Mouse (Mus musculus) hindbrain, embryonic 16.5 days (tissue): ENCODE measurements around the gene Gm21860. TPM values are rescaled to one million over a fixed set of nuclear protein-coding genes. Genes with fewer than 3 reads are reported as not detected.
A peak's percentile ranks its signal among the peaks of the same experiment; 100 is the strongest.
"Not testable (repeated sequence)": the region's sequence is repeated elsewhere in the genome, so short reads cannot be mapped to it uniquely, and the experiment has no call there.

ENCODE experiments used
- ATAC-seq: fragments of 200-750 bp; cut with Nextera tagmentation; 2 replicates; pipeline ENCODE4 v1.8.0; 2017; ENCODE audit warnings: moderate TSS enrichment, moderate library complexity
- H3K27ac ChIP-seq: fragments of 300-500 bp; sonication (generic); 2 replicates; pipeline ENCODE4 v1.5.1; 2014; ENCODE audit warnings: low read depth, mild to moderate bottlenecking, control low read depth, low read length, moderate library complexity
- H3K27me3 ChIP-seq: fragments of 300-500 bp; sonication (generic); replicated peaks from 2 replicates; pipeline ENCODE4 v1.6.1; 2014; ENCODE audit warnings: low read length; ENCODE audit not compliant: control insufficient read depth, insufficient read depth
- H3K36me3 ChIP-seq: fragments of 300-500 bp; sonication (generic); 2 replicates; pipeline ENCODE4 v1.6.1; 2014; ENCODE audit warnings: mild to moderate bottlenecking, low read length, moderate library complexity, mixed read lengths; ENCODE audit not compliant: control insufficient read depth, insufficient read depth
- H3K4me1 ChIP-seq: fragments of 300-500 bp; sonication (generic); 2 replicates; pipeline ENCODE4 v1.6.1; 2014; ENCODE audit warnings: low read depth, low read length; ENCODE audit not compliant: control insufficient read depth, insufficient read depth
- H3K4me2 ChIP-seq: fragments of 300-500 bp; sonication (generic); 2 replicates; pipeline ENCODE4 v1.6.1; 2014; ENCODE audit warnings: mild to moderate bottlenecking, low read length, control low read depth, moderate library complexity
- H3K4me3 ChIP-seq: fragments of 300-500 bp; sonication (generic); 2 replicates; pipeline ENCODE4 v1.5.1; 2014; ENCODE audit warnings: mild to moderate bottlenecking, low read length, control low read depth, moderate library complexity
- H3K9ac ChIP-seq: fragments of 300-500 bp; sonication (generic); 2 replicates; pipeline ENCODE4 v1.6.1; 2014; ENCODE audit warnings: low read depth, mild to moderate bottlenecking, control low read depth, low read length, moderate library complexity
- H3K9me3 ChIP-seq: fragments of 300-500 bp; sonication (generic); 2 replicates; pipeline ENCODE4 v1.6.1; 2014; ENCODE audit warnings: mild to moderate bottlenecking, low read length, moderate library complexity; ENCODE audit not compliant: control insufficient read depth
- WGBS: fragments of 180-500 bp; shearing (Covaris S2); extraction: QIAGEN DNeasy Blood & Tissue Kit; methylation state at CpG from one replicate; pipeline ENCODE4 v1.1.7; 2014; 5-methylcytosine and 5-hydroxymethylcytosine counted together
- polyA plus RNA-seq: library from polyadenylated mRNA; unstranded; fragments of >200 nt; fragmentation: Nextera tagmentation; extraction: Ambion mirVana; gene quantifications from 2 replicates; pipeline ENCODE4 v1.2.1, GENCODE M21; 2015

Gene Gm21860
- polyA plus RNA-seq, 1 experiment from 2014 or later = not detected

DNA sequence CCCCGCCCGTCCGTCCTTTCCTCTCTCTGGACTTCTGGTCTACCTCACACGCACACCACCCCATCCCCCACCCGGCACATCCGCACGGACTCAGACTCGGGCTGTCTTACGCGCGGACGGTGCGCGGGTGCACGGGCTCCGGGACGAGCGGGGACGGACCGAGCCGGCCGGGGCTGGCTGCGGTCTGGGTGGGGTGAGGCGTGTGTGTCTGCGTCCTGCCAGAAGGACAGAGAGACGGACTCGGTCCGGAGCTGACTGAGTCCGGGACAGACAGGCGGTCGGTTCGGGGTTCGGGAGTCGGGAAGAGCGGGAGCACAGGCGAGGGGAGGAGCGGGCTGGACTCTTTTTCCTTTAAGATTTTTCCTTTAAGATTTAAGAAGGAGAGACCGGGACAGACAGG is 13.6 kb downstream of the Gm21860 start:
- H3K9ac ChIP-seq, H3K4me1 ChIP-seq, H3K27me3 ChIP-seq, H3K27ac ChIP-seq, H3K4me3 ChIP-seq, H3K4me2 ChIP-seq: not testable (repeated sequence)
- ATAC-seq = peak; percentile 60
- 77% methylated on average over 38 of the region's 38 CpGs for WGBS
- H3K9me3 ChIP-seq = peaks cover 46% of the 10 kb centered on the region
- peaks cover 28% of the 10 kb centered on the region for H3K36me3 ChIP-seq

GRCm38 (mm10) chrY:90740013-90740561 is 14.5 kb downstream of the Gm21860 start:
- H3K4me3 ChIP-seq = no peak overlapping the region
- H3K9me3 ChIP-seq = peaks cover 46% of the 10 kb centered on the region
- H3K27me3 ChIP-seq = no peaks in the 10 kb centered on the region
- no peak overlapping the region for H3K4me2 ChIP-seq
- 47% methylated on average over 14 of the region's 14 CpGs for WGBS
- H3K36me3 ChIP-seq = peaks cover 28% of the 10 kb centered on the region
- H3K27ac ChIP-seq = no peak overlapping the region
- H3K4me1 ChIP-seq = no peaks in the 10 kb centered on the region
- ATAC-seq = no peak
- H3K9ac ChIP-seq = no peak overlapping the region

DNA sequence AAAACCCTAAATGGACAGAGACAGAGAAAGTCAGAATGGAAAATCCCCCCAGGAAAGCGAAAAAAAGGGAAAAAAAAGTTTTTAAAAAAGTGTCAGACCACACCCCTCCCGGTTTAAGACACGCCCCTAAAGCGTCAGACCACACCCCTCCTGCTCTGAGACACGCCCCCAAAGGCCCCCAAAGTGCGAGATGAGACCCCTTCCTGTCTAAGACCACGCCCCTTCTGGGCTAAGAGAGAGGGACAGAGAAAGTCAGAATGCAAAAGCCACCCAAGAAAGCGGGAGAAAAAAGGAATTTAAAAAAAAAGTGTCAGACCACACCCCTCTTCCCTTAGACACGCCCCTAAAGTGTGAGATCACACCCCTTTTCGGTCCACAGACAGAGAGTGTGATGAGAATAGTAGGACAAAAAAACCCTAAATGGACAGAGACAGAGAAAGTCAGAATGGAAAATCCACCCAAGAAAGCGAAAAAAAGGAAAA is 15.0 kb downstream of the Gm21860 start:
- whole genome bisulfite sequencing = 52% methylated on average over 11 of the region's 11 CpGs
- peaks cover 44% of the 10 kb centered on the region for H3K9me3 ChIP-seq
- H3K4me3 ChIP-seq, H3K9ac ChIP-seq, ATAC-seq, H3K4me2 ChIP-seq, H3K27me3 ChIP-seq, H3K27ac ChIP-seq, H3K4me1 ChIP-seq: not testable (repeated sequence)
- peaks cover 28% of the 10 kb centered on the region for H3K36me3 ChIP-seq

- H3K9me3 ChIP-seq = peaks cover 39% of the 10 kb centered on the region
Measured at GRCm38 (mm10) chrY:90738841-90739530, 15.6 kb downstream of the Gm21860 start.

GRCm38 (mm10) chrY:90738431-90738680 is 16.3 kb downstream of the Gm21860 start:
- Histone ChIP-seq H3K27me3 (no peaks in the 10 kb centered on the region), H3K4me3 (no peak overlapping the region), H3K9ac (no peak overlapping the region), H3K4me2 (no peak overlapping the region), H3K9me3 (peaks cover 39% of the 10 kb centered on the region), H3K36me3 (peaks cover 25% of the 10 kb centered on the region), H3K27ac (no peak overlapping the region), H3K4me1 (no peaks in the 10 kb centered on the region)
- no peak for ATAC-seq
- WGBS = 88% methylated on average over 1 of the region's 1 CpGs

More at GRCm38 (mm10) chrY:90738841-90739530, 15.6 kb downstream of the Gm21860 start:
- H3K27me3 ChIP-seq, H3K4me2 ChIP-seq, H3K4me1 ChIP-seq, H3K4me3 ChIP-seq, ATAC-seq, H3K27ac ChIP-seq, H3K9ac ChIP-seq: not testable (repeated sequence)
- whole genome bisulfite sequencing = 73% methylated on average over 28 of the region's 28 CpGs
- H3K36me3 ChIP-seq = peaks cover 25% of the 10 kb centered on the region

DNA sequence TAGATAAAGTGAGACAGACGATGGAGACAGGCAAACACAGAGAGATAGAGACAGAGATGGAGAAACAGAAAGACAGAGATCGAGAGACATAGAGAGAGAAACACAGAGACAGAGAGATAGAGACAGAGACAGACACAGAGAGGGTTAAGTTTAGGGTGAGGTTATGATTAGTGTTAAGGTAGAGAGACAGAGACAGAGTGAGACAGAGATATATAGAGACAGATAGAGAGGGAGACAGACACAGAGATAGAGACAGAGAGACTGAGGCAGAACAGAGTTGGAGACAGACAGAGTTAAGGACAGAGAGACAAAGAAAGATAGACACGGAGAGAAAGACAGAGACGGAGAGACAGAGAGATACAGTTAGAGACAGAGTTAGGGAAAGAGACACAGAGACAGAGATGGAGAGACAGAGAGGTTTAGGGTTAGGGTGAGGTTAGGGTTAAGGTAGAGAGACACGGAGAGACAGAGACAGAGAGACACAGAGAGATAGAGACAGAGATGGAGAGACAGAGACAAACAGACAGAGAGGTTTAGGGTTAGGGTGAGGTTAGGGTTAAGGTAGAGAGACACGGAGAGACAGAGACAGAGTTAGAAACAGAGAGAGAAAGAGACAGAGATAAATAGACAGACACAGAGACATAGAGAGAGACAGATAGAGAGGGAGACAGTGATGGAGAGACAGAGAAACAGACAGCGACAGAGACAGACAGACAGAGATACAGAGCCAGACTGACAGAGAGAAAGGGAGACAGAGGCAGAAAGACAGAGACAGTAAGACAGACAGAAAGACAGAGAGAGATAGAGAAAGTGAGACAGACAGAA is 16.8 kb downstream of the Gm21860 start:
- no peak overlapping the region for H3K4me3 ChIP-seq
- no peaks in the 10 kb centered on the region for H3K27me3 ChIP-seq
- no peak overlapping the region for H3K9ac ChIP-seq
- ATAC-seq = no peak
- 56% methylated on average over 4 of the region's 7 CpGs for WGBS
- peaks cover 38% of the 10 kb centered on the region for H3K9me3 ChIP-seq
- no peak overlapping the region for H3K27ac ChIP-seq
- no peaks in the 10 kb centered on the region for H3K4me1 ChIP-seq
- H3K4me2 ChIP-seq = no peak overlapping the region
- peaks cover 25% of the 10 kb centered on the region for H3K36me3 ChIP-seq

DNA sequence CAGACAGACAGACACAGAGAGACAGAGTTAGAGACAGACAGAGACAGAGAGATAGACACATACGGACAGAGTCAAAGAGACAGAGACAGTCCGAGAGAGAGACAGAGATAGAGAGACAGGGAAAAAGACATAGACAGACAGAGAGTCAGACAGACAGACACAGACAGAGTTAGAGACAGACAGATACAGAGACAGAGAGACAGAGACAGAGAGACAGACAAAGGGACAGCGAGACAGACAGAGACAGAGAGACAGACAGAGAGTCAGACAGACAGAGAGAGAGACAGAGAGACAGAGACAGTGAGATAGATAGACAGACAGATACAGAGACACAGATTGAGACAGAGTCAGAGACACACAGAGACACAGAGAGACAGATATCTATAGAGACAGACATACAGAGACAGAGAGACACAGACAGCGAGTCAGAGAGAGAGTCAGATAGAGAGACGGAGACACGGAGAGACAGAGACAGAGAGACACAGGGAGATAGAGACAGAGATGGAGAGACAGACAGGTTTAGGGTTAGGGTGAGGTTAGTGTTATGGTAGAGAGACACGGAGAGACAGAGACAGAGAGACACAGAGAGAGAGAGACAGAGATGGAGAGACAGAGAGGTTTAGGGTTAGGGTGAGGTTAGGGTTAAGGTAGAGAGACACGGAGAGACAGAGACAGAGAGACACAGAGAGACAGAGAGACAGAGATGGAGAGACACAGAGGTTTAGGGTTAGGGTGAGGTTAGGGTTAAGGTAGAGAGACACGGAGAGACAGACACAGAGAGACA is 18.2 kb downstream of the Gm21860 start:
- H3K9me3 ChIP-seq = peaks cover 28% of the 10 kb centered on the region
- not testable (repeated sequence) for H3K4me2 ChIP-seq, H3K27me3 ChIP-seq, H3K4me1 ChIP-seq, H3K4me3 ChIP-seq, H3K27ac ChIP-seq, H3K9ac ChIP-seq, ATAC-seq
- 73% methylated on average over 6 of the region's 9 CpGs for WGBS
- H3K36me3 ChIP-seq = peaks cover 18% of the 10 kb centered on the region

DNA sequence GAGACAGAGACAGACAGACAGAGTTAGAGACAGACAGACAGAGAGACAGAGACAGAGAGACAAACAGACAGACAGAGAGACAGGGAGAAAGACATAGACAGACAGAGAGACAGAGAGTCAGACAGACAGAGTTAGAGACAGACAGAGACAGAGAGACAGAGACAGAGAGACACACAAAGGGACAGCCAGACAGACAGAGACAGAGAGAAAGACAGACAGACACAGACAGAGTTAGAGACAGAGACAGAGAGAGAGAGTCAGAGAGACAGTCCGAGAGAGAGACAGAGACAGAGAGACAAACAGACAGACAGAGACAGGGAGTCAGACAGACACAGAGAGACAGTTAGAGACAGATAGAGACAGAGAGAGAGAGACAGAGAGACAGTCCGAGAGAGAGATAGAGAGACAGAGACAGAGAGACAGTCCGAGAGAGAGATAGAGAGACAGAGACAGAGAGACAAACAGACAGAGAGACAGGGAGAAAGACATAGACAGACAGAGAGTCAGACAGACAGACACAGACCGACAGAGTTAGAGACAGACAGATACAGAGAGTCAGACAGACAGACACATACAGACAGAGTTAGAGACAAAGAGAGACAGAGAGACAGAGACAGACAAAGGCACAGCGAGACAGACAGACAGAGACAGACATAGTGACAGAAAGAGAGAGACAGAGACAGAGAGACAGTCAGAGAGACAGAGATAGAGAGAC is 19.3 kb downstream of the Gm21860 start:
- peaks cover 21% of the 10 kb centered on the region for H3K9me3 ChIP-seq
- H3K36me3 ChIP-seq = peaks cover 13% of the 10 kb centered on the region
- WGBS = 86% methylated on average over 5 of the region's 5 CpGs
- not testable (repeated sequence) for H3K4me1 ChIP-seq, H3K4me3 ChIP-seq, H3K4me2 ChIP-seq, H3K9ac ChIP-seq, H3K27ac ChIP-seq, ATAC-seq, H3K27me3 ChIP-seq
